Mouse (Mus musculus) right cerebral cortex, postnatal 10 days (tissue): ENCODE data around the gene Sdk1.

Source experiments
- DNase-seq, 2 experiments: peaks; one replicate each; pipeline ENCODE4 v3.0.0; 2021; ENCODE audit warnings: low spot score in 2 of 2

The Sdk1 gene

DNA sequence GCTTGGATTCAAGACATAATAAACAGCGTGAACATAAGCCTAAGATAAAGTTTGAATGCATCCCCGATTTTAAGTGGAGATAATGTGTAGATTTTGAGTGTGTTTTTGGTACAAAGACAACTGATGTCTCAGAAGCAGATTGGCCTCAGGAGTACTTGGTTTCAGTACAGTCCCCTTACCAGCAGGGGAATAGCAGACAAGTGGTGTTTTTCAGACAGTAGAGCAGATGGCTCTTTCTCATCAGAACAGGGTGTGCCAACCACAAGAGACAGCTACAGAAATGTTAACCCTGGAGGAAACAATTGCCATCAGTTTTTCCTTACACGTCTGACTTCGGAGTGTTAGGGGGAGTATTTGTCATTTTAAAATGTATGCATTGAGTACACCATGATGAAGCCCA lies 83.6 kb downstream of the Sdk1 start:
- peak in 1 of 2 experiments; percentile 42 for DNase-seq

- DNase-seq: peak in 1 of 2 experiments; percentile 28
These were observed 103.1 kb downstream of the Sdk1 start for GRCm38 (mm10) chr5:141344376-141344775.

- no peak for DNase-seq
These were observed 104.2 kb downstream of the Sdk1 start for GRCm38 (mm10) chr5:141345476-141345875.

- no peak for DNase-seq
These were observed 121.4 kb downstream of the Sdk1 start for GRCm38 (mm10) chr5:141362676-141363075.

- DNase-seq: no peak
These were observed 122.7 kb downstream of the Sdk1 start for GRCm38 (mm10) chr5:141363956-141364355.

DNA sequence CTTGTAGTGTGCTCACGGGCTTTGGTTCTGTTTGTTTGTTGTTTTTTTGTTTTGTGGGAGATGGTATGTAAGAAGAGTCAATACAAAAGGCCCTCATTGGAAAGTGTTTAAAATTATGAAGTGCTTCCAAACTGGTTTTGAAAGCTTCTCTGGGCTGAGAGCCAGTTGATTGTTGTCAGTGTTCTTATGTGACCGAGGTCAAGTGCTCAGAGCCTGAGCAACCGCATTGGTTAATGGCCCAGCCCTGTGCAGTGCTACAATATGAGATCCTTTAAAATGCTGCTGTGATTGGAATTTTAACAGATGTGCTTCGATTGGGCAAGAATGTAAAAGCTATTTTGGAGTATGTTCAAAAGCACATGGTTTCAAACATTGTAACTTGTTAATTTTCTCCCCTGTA lies 127.3 kb downstream of the Sdk1 start:
- no peak for DNase-seq

DNA sequence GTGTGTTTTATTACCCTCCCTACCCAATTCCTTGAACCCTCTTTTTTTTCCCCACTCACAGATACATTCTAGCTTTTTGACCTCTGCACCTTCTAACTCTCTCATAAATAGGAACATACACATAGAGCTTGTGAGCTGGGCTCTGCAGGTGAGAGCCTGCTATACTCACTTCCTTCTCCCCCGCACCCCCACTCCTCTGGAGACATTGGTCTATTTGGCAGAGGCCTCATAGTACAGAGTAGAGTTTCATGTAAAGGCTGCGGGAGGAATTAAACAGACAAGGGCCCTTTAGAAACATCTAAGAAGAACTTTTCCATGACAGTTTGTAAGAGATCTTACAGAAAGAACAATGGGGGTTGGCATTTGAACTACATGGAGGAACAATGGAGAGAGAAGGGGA lies 133.5 kb downstream of the Sdk1 start:
- no peak for DNase-seq

DNA sequence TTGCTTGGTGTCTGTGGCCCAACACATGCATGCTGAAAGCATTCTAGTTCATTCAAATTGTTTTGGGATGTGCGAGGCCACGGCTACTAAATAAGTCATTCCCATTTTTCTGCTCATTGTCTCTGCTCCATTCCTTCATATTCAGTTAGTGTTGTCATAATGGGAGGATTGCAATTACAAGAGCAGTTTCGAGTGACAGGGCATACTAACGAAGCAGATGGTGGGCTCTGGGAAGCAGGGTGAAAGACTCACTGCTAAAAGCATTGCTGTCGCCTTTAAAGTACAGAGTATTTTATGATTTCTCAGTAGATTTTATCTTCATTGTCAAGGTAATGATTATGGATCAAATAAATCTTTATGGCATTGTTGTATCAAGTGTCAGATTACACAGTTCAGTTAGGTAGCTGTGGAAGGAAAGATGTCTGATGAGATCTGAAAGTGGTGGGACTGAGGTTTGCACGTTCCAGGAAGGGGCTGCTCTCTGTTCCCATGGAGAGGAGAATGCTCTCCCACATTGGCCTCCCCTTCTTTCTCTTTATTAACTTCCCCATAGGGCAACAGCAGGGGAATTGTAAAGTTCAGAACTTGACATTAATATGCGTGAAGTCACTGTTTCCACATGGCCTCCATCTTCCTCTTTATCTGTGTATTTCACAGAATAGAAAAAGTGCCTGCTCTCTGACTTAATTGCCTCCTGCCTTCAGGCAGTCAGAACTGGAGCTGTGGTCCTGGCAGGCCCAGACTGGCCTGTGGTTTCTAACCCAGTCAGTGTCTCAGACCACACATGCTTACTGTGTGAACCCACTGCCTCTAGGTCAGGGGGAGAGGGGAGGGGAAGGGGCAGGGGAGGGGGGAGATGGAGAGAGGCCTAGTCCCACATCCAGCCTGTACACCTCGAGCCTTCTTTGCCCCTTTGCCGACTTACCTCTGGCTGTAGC lies 138.8 kb downstream of the Sdk1 start:
- no peak for DNase-seq

DNA sequence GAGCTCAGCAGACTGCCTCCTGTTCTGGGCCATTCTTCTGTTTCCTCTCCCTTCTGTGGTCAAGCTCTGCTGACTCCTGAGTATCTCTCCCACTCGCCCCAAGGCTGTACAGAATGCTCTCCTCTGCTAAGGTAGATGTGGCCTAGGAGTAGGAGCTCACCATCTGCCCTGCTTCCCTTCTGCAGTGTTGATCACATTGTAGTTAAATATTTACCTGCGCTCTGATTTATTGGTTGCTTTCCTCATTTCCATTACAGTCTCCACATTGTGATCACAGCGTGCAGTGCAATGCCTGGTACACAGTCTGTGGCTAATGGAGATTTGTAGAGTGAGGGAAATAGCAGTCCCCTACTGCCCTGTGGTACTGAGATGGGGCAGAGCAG lies 139.5 kb downstream of the Sdk1 start:
- no peak for DNase-seq

- no peak for DNase-seq
These were observed 140.3 kb downstream of the Sdk1 start for GRCm38 (mm10) chr5:141381581-141381980.

DNA sequence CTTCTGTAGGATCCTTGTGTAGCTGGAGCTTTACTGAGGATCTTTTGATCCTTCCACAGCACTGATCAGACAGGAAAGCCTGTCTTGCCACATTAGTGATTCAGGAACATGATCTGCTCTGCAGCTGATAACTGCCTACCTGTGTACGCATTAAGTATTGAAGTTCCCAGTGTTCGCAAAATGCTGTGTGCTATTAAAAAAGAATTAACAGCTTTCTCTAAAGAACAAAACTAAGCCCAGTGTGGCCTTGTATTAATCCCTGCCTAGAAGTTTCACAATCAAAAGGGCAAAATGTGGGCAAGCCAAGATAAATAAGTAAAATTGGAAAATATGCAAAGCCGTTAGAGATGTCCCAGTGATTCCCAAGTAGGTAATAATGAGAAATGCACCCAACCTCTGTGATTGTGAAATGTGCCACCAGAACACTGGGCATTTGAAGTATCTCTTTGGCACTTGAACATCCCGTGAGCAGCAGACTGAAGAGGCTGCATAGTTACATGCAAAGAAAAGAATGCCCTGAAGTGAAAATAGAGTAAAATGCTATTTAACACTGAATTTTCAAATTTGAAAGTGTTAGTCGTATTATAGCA lies 141.1 kb downstream of the Sdk1 start:
- DNase-seq: no peak

GRCm38 (mm10) chr5:141388451-141388850 lies 147.2 kb downstream of the Sdk1 start:
- DNase-seq: no peak

DNA sequence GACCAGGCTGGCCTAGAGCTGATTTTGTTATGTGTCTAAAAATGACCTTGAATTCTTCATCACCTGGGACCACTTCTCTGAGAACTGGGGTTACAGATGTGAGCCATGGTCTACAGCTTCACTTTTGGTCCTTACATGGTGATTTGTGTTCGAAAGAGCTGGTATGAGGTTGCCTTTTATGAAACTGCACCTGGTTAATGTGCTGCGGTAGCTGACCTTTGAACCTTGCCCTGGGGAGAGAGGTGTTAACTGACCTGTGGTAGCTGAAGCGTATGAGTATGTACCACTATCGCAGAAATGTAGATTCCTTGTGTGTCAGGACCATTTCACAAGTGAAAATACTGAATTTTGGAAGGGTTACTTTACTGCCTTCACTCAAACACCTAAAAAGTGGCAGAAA lies 149.3 kb downstream of the Sdk1 start:
- no peak for DNase-seq

DNA sequence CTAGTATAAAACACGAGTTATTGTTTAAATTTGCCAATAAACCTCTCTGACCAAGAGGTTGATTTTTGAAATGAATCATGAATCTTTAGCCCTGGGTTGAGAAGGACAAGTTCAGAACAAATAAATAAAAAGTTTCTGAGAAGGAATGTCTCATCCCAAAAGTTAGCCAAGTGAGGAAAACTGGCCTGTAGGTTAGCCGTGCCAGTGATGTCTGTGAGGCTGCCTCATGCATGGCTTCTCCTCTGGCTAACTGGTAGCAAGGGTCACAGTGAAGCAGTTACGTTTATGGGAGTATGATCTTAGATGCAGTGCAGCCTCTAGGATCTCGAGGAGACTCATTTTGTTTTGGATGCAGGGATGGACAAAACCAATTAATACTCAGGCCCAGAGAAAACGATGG lies 149.9 kb downstream of the Sdk1 start:
- no peak for DNase-seq

DNA sequence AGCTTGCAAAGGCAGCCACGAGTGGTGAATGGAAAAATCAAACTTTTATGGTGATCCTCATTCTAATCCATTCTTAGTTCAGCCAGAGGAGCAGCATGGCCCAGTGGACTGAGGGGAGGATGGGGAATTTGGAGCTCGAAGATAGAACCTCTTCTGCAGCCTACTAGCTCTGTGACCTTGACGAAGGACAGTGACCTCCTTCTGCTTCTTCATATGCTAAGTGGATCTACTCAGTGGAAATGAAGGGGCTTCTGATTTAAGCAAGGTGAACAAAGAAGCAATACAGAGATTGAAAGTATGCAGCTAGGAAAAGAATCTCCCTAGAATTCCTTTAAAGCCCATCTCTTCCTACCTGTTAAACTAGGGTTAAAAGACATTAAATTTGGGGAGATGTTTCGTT lies 152.6 kb downstream of the Sdk1 start:
- DNase-seq: no peak

- DNase-seq: no peak
These were observed 153.3 kb downstream of the Sdk1 start for GRCm38 (mm10) chr5:141394586-141394985.

GRCm38 (mm10) chr5:141403741-141404140 lies 162.5 kb downstream of the Sdk1 start:
- DNase-seq: no peak

DNA sequence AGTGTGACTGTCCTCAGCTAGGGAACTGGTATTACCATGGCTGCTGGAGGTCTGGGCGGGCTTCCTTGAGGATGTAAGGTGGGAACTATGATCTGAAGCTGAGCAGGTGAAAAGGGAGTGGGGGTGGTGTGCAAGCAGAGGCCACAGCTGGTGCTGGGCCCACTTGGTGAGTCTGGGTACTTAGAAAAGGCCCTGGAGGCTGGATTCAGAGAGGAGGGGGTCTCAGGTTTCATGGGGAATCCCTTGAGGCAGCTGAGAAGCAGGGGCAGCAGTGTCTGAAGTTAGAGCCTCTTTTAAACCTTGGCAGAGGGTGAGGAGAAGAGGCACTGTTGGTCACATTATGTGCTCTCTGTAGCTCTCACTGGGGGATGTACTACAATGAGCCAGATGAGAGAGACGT lies 163.4 kb downstream of the Sdk1 start:
- no peak for DNase-seq

DNA sequence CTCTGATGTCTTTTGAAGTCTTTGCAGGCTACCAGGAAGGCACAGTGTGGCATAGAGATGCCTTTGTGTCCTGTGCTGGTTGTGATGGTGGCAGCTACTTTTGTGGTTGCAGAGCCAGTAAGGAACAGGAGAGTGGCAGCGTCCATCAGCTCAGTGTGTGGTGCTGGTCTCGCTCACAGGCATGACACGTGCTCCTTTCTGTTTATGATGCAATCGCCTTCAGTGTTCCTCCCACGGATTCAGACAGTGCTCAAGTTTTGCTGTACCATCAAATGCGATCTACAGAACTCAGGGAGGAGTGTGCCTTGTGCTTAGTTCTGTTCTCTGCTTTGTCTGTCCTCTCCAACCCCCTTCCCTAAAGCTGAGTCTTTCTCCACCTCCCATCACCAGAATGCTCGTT lies 165.6 kb downstream of the Sdk1 start:
- DNase-seq: no peak

DNA sequence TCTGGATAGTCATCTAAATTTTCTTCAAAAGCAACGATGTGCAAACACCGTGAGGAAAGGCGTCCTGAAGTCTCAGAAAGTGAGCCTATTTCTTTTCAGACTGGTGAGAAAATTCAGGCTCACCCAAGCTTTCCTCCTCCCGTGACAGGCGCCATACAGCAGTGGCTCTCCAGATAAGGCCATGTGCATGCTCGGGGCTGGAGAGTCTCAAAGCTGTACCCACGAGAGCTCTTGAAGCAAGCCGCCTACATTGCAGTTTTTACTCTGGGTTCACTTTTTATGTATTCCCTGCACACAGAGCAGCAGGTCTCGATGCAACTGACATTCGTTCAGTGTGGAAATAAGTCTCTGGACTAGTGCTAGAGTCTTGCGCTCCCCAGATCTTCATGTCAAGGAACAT lies 171.7 kb downstream of the Sdk1 start:
- no peak for DNase-seq

DNA sequence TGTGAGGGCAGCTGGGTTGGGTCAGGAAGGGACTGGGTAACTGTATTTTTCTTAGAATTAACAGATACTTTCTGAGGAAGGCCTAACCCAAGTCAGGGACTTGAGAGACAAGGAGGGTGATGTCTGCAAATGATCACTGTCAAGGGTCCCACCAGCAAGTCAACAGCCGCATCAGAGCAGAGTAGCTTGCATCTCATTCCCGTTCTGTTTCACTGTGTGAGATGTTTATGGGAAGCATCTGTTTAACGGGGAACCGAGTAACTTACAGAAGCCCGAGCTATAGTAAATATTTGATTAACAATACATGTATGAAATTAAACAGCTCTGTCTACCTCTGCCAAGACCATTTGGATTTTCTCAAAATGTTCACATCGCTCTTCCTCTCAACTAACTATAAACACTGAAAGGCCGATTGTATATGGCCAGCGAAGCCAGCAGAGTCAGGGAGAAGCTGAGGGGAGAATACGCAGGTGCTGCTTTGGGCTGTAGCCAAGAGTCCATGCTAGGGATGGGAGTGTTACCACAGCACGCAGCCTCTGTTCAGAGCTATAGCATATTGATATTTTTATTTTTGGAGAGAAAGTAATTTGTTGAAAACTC lies 174.5 kb downstream of the Sdk1 start:
- DNase-seq: no peak

DNA sequence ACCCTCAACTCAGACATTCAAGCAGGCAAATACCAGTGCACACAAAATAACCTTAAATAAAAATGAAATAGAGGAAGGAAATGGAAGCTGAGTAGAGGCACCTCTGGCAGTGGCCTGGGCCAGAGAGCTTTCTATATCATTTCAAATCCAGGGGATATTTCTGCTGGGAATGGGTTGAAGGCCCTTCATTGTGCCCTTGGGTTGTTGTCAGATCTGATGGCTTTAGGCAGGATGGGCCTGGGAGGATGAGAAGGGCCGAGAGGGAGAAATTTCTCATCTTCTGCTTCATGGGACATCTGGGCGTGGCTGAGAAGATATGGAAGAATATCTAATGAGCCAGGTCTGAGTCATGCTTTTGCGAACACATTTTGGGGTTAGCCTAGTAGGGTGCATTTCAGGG lies 186.8 kb downstream of the Sdk1 start:
- DNase-seq: no peak

- DNase-seq: no peak
These were observed 192.0 kb downstream of the Sdk1 start for GRCm38 (mm10) chr5:141433286-141433685.
